Comparison of ENCODE assay signal across 20 mouse cellular contexts in the genomic region with DNA sequence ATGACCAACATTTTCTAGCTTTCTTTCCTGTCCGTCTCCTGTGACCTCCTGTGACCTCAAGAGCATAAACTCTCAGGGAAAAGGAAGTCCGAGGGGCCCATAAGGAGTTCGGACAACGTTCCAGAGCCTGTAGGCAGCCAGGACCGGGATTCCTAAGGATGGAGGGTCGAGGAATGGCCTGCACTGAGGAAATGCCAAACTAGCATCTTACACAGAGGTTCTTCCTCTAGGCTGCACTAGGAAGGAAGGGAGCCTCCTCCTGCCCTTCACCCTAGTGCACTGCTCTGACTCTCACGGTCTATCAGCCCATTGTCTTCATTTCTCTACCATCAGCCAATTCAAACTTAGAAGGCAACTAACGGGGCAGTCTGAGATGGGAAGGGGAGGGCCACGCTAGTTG.
A peak's percentile ranks its signal among the peaks of the same experiment; 100 is the strongest.
DNase-seq lines count a peak whose midpoint lies in the region; ATAC-seq lines count a peak whose summit lies in the region.
"Had no signal": no experiment of that assay in that cellular context is flagged by ENCODE, and none has a peak within 500 bp of the region (broad histone marks: within the 10 kb centered on the region; RNA-seq: fewer than 3 reads in every experiment).

No protein-coding gene starts in this region.

- no peaks in the 10 kb centered on the region for H3K36me3 ChIP-seq in heart, embryonic 15.5 days
- H3K36me3 ChIP-seq in liver, embryonic 12.5 days, result no peaks in the 10 kb centered on the region
- no peaks in the 10 kb centered on the region for H3K36me3 ChIP-seq in liver, embryonic 13.5 days
- no peaks in the 10 kb centered on the region for H3K36me3 ChIP-seq in stomach, embryonic 16.5 days (ENCODE audit: control insufficient read depth, insufficient read depth, low read length)
- H3K36me3 ChIP-seq: embryonic facial prominence, embryonic 12.5 days; intestine, embryonic 15.5 days had no signal

- peaks cover 23% of the 10 kb centered on the region for H3K4me1 ChIP-seq in heart, embryonic 15.5 days (replicated peaks)
- H3K4me1 ChIP-seq in liver, embryonic 12.5 days, result peaks cover 15% of the 10 kb centered on the region; the same call in 1 of the 2 replicates
- H3K4me1 ChIP-seq in liver, embryonic 13.5 days (replicated peaks), result 0 out of 2 replicates have a peak, but pooled peaks cover 5% of the 10 kb centered on the region
- peaks cover 13% of the 10 kb centered on the region for H3K4me1 ChIP-seq in stomach, embryonic 16.5 days (ENCODE audit: control insufficient read depth, insufficient read depth, low read length)
- H3K4me1 ChIP-seq: embryonic facial prominence, embryonic 12.5 days had no signal

- 56% methylated on average over 9 of the region's 9 CpGs for WGBS in heart, embryonic 15.5 days
- WGBS in liver, embryonic 12.5 days (ENCODE audit: insufficient replicate concordance), result 31% methylated on average over 9 of the region's 9 CpGs
- WGBS in liver, embryonic 13.5 days (ENCODE audit: insufficient replicate concordance), result 35% methylated on average over 9 of the region's 9 CpGs
- WGBS in stomach, embryonic 16.5 days, result 61% methylated on average over 9 of the region's 9 CpGs

- H3K27me3 ChIP-seq in heart, embryonic 15.5 days, result no peaks in the 10 kb centered on the region
- no peaks in the 10 kb centered on the region; the same call in 1 of the 2 replicates for H3K27me3 ChIP-seq in liver, embryonic 12.5 days (replicated peaks)
- H3K27me3 ChIP-seq in liver, embryonic 13.5 days, result no peaks in the 10 kb centered on the region
- H3K27me3 ChIP-seq in stomach, embryonic 16.5 days (ENCODE audit: control insufficient read depth, insufficient read depth, low read length), result no peaks in the 10 kb centered on the region
- H3K27me3 ChIP-seq: embryonic facial prominence, embryonic 12.5 days; intestine, embryonic 15.5 days had no signal

- 0 out of 2 replicates have a peak overlapping the region, but pooled peaks have one; percentile 11 for H3K27ac ChIP-seq in heart, embryonic 15.5 days
- no peak overlapping the region for H3K27ac ChIP-seq in liver, embryonic 12.5 days
- H3K27ac ChIP-seq in liver, embryonic 13.5 days, result no peak overlapping the region; the same call in 1 of the 2 replicates
- no peak overlapping the region for H3K27ac ChIP-seq in stomach, embryonic 16.5 days (ENCODE audit: low read length)
- H3K27ac ChIP-seq: embryonic facial prominence, embryonic 12.5 days; hindbrain, embryonic 14.5 days; intestine, embryonic 15.5 days had no signal

- H3K9ac ChIP-seq in heart, embryonic 15.5 days, result no peak overlapping the region
- no peak overlapping the region for H3K9ac ChIP-seq in liver, embryonic 12.5 days
- H3K9ac ChIP-seq in liver, embryonic 13.5 days, result no peak overlapping the region
- no peak overlapping the region for H3K9ac ChIP-seq in stomach, embryonic 16.5 days (ENCODE audit: low read length)
- H3K9ac ChIP-seq: embryonic facial prominence, embryonic 12.5 days; hindbrain, embryonic 14.5 days; intestine, embryonic 15.5 days had no signal

- H3K4me3 ChIP-seq in heart, embryonic 15.5 days, result no peak overlapping the region
- no peak overlapping the region for H3K4me3 ChIP-seq in liver, embryonic 12.5 days
- no peak overlapping the region for H3K4me3 ChIP-seq in liver, embryonic 13.5 days (replicated peaks)
- no peak overlapping the region for H3K4me3 ChIP-seq in stomach, embryonic 16.5 days (replicated peaks; ENCODE audit: low read length)
- H3K4me3 ChIP-seq: embryonic facial prominence, embryonic 12.5 days; intestine, embryonic 15.5 days had no signal

- no peak for DNase-seq in heart, adult 8-10 months (ENCODE audit: low spot score)
- peak; percentile 7 for DNase-seq in liver
- no peak for DNase-seq in liver, embryonic 13.5 days
- DNase-seq in adrenal gland, postnatal 25 days, result no peak
- no peak for DNase-seq in adrenal gland, adult 18-20 months (ENCODE audit: low spot score in 2 of 2)
- DNase-seq: adrenal gland, adult 2 months; cerebellum, adult 11-12 months; cerebellum, postnatal 25 days; left cerebral cortex, postnatal 4 days; lung, adult 2 months; midbrain, embryonic 14.5 days; right cerebral cortex, postnatal 4 days; thymus, postnatal 4 days had no signal

- peak; percentile 83 for ATAC-seq in heart, embryonic 15.5 days (replicated peaks; ENCODE audit: insufficient number of reproducible peaks, insufficient read depth, low FRiP score, low read depth)
- ATAC-seq in liver, embryonic 12.5 days, result no peak
- ATAC-seq in liver, embryonic 13.5 days (ENCODE audit: low read depth), result peak; percentile 64
- ATAC-seq in stomach, embryonic 16.5 days (ENCODE audit: insufficient read depth, low FRiP score), result peak; percentile 28; the same call in 1 of the 2 replicates
- ATAC-seq: forebrain, embryonic 16.5 days; intestine, embryonic 15.5 days had no signal

- no peaks in the 10 kb centered on the region for H3K9me3 ChIP-seq in heart, embryonic 15.5 days (replicated peaks)
- H3K9me3 ChIP-seq in liver, embryonic 12.5 days (replicated peaks), result no peaks in the 10 kb centered on the region
- H3K9me3 ChIP-seq in liver, embryonic 13.5 days (replicated peaks), result no peaks in the 10 kb centered on the region
- no peaks in the 10 kb centered on the region for H3K9me3 ChIP-seq in stomach, embryonic 16.5 days (replicated peaks; ENCODE audit: control insufficient read depth, low read length)
- H3K9me3 ChIP-seq: embryonic facial prominence, embryonic 12.5 days; intestine, embryonic 15.5 days had no signal

- no peak overlapping the region for H3K4me2 ChIP-seq in heart, embryonic 15.5 days
- H3K4me2 ChIP-seq in liver, embryonic 12.5 days, result no peak overlapping the region
- H3K4me2 ChIP-seq in liver, embryonic 13.5 days, result no peak overlapping the region
- H3K4me2 ChIP-seq in stomach, embryonic 16.5 days (ENCODE audit: low read depth, low read length), result no peak overlapping the region
- H3K4me2 ChIP-seq: embryonic facial prominence, embryonic 12.5 days; hindbrain, embryonic 14.5 days; intestine, embryonic 15.5 days had no signal
